10 mouse cellular contexts compared by ENCODE assay signal in genomic region chr1:185754486-185755290, GRCm38 (mm10).
DNase-seq lines count a peak whose midpoint lies in the region; ATAC-seq lines count a peak whose summit lies in the region.
"Had no signal": no experiment of that assay in that cellular context is flagged by ENCODE, and none has a peak within 500 bp of the region (broad histone marks: within the 10 kb centered on the region; RNA-seq: fewer than 3 reads in every experiment).

No protein-coding gene starts in this region.

- H3K9ac ChIP-seq in intestine, embryonic 14.5 days (ENCODE audit: low read length), result no peak overlapping the region
- no peak overlapping the region for H3K9ac ChIP-seq in intestine, embryonic 15.5 days
- no peak overlapping the region for H3K9ac ChIP-seq in forebrain, embryonic 14.5 days (ENCODE audit: low read length)
- H3K9ac ChIP-seq: liver, embryonic 14.5 days had no signal

- H3K4me1 ChIP-seq in intestine, embryonic 14.5 days (replicated peaks; ENCODE audit: control insufficient read depth, insufficient read depth, low read length), result no peaks in the 10 kb centered on the region
- no peaks in the 10 kb centered on the region for H3K4me1 ChIP-seq in intestine, embryonic 15.5 days (replicated peaks)
- no peaks in the 10 kb centered on the region for H3K4me1 ChIP-seq in forebrain, embryonic 14.5 days (ENCODE audit: control insufficient read depth, insufficient read depth, low read length)

- H3K27me3 ChIP-seq in intestine, embryonic 14.5 days (replicated peaks; ENCODE audit: control insufficient read depth, insufficient read depth, low read length), result no peaks in the 10 kb centered on the region
- no peaks in the 10 kb centered on the region for H3K27me3 ChIP-seq in intestine, embryonic 15.5 days (replicated peaks)
- no peaks in the 10 kb centered on the region for H3K27me3 ChIP-seq in forebrain, embryonic 14.5 days (replicated peaks; ENCODE audit: control insufficient read depth, insufficient read depth, low read length)

- 78% methylated on average over 13 of the region's 13 CpGs for WGBS in intestine, embryonic 14.5 days
- 75% methylated on average over 13 of the region's 13 CpGs for WGBS in intestine, embryonic 15.5 days
- 73% methylated on average over 13 of the region's 13 CpGs for WGBS in forebrain, embryonic 14.5 days

- H3K4me2 ChIP-seq in intestine, embryonic 14.5 days (ENCODE audit: low read length), result no peak overlapping the region
- H3K4me2 ChIP-seq in intestine, embryonic 15.5 days (replicated peaks), result no peak overlapping the region
- H3K4me2 ChIP-seq in forebrain, embryonic 14.5 days (ENCODE audit: low read length), result no peak overlapping the region

- peak; percentile 15 to 67 for DNase-seq in adrenal gland, adult (ENCODE audit: inconsistent age in 2 of 2, low spot score in 1 of 2)
- DNase-seq in adrenal gland, postnatal 4 days (ENCODE audit: low spot score in 2 of 2), result no peak
- peak; percentile 43 for DNase-seq in intestine, embryonic 14.5 days (ENCODE audit: low spot score)
- peak; percentile 18 for DNase-seq in adrenal gland, postnatal 25 days
- DNase-seq in kidney, postnatal 4 days, result peak; percentile 33 to 58
- DNase-seq in forebrain, embryonic 14.5 days (ENCODE audit: low spot score), result no peak
- no peak for DNase-seq in testis, postnatal 14 days (ENCODE audit: low spot score)
- DNase-seq: cerebellum, adult 11 months had no signal

- no peaks in the 10 kb centered on the region for H3K36me3 ChIP-seq in intestine, embryonic 14.5 days (ENCODE audit: control insufficient read depth, insufficient read depth, low read length)
- H3K36me3 ChIP-seq in intestine, embryonic 15.5 days, result no peaks in the 10 kb centered on the region
- H3K36me3 ChIP-seq in forebrain, embryonic 14.5 days (ENCODE audit: control insufficient read depth, insufficient read depth, low read length), result no peaks in the 10 kb centered on the region

- H3K9me3 ChIP-seq in intestine, embryonic 14.5 days (ENCODE audit: control insufficient read depth, low read length), result no peaks in the 10 kb centered on the region
- no peaks in the 10 kb centered on the region for H3K9me3 ChIP-seq in intestine, embryonic 15.5 days
- H3K9me3 ChIP-seq in forebrain, embryonic 14.5 days (replicated peaks; ENCODE audit: control insufficient read depth, low read length), result no peaks in the 10 kb centered on the region

- no peak overlapping the region for H3K4me3 ChIP-seq in intestine, embryonic 14.5 days (ENCODE audit: low read depth, low read length)
- no peak overlapping the region for H3K4me3 ChIP-seq in intestine, embryonic 15.5 days (replicated peaks)
- no peak overlapping the region for H3K4me3 ChIP-seq in forebrain, embryonic 14.5 days (ENCODE audit: low read depth, low read length)

- no peak overlapping the region for H3K27ac ChIP-seq in intestine, embryonic 14.5 days (ENCODE audit: low read depth)
- H3K27ac ChIP-seq in intestine, embryonic 15.5 days, result no peak overlapping the region
- H3K27ac ChIP-seq in forebrain, embryonic 14.5 days (ENCODE audit: low read depth, low read length), result no peak overlapping the region
- H3K27ac ChIP-seq: liver, embryonic 14.5 days had no signal

- no peak for ATAC-seq in intestine, embryonic 14.5 days (replicated peaks; ENCODE audit: low FRiP score, low TSS enrichment, low read depth)
- ATAC-seq in intestine, embryonic 15.5 days, result no peak
- ATAC-seq in forebrain, embryonic 14.5 days, result no peak

Comparison
In these comparisons a context has a peak if more than half of its experiments do, and no peak if none do; other contexts are left out.
1. DNase-seq: peak in adrenal gland, adult (2 of 2), intestine, embryonic 14.5 days (single experiment), adrenal gland, postnatal 25 days (single experiment) and kidney, postnatal 4 days (2 of 2); none in adrenal gland, postnatal 4 days (0 of 2), forebrain, embryonic 14.5 days (single experiment) and testis, postnatal 14 days (single experiment).